Mouse (Mus musculus) CH12.LX (cell line): ENCODE data around the gene Olfr1373.
"Not testable (repeated sequence)": the region's sequence is repeated elsewhere in the genome, so short reads cannot be mapped to it uniquely, and the experiment has no call there.

Source experiments
- BHLHE40 ChIP-seq: IDR thresholded peaks from 2 replicates; pipeline ENCODE4 v1.6.1; 2011; ENCODE audit warnings: mild to moderate bottlenecking, low read depth, low read length, improper control_type of control experiment
- CHD2 ChIP-seq: IDR thresholded peaks from 2 replicates; pipeline ENCODE4 v1.6.1; 2011; ENCODE audit warnings: low read length, improper control_type of control experiment
- CTCF ChIP-seq, 2 experiments: IDR thresholded peaks in 1 of 2; conservative IDR thresholded peaks in 1 of 2; 2 replicates each; pipeline ENCODE4 v1.5.1; 2011 to 2012; ENCODE audit warnings: low read depth in 2 of 2, low read length in 2 of 2, improper control_type of control experiment in 1 of 2, inconsistent platforms in 1 of 2, mild to moderate bottlenecking in 1 of 2, moderate library complexity in 1 of 2
- MAFK ChIP-seq: IDR thresholded peaks from 2 replicates; pipeline ENCODE4 v1.6.1; 2011; ENCODE audit warnings: low read length, improper control_type of control experiment; ENCODE audit not compliant: insufficient replicate concordance
- MYC ChIP-seq: IDR thresholded peaks from 2 replicates; pipeline ENCODE4 v1.6.1; 2011; ENCODE audit warnings: low read depth, mild to moderate bottlenecking, improper control_type of control experiment, low read length
- POLR2A ChIP-seq: IDR thresholded peaks from 2 replicates; pipeline ENCODE4 v1.6.1; 2011; ENCODE audit warnings: low read depth, mild to moderate bottlenecking, improper control_type of control experiment, low read length
- POLR2AphosphoS2 ChIP-seq: IDR thresholded peaks from 2 replicates; pipeline ENCODE4 v1.6.1; 2011; ENCODE audit warnings: low read depth, low read length, improper control_type of control experiment
- RCOR1 ChIP-seq: conservative IDR thresholded peaks from 2 replicates; pipeline ENCODE4 v1.6.1; 2012; ENCODE audit warnings: low read depth, mild to moderate bottlenecking, inconsistent platforms, low read length, improper control_type of control experiment
- UBTF ChIP-seq: IDR thresholded peaks from 2 replicates; pipeline ENCODE4 v1.6.1; 2012; ENCODE audit warnings: low read depth, mild to moderate bottlenecking, inconsistent platforms, low read length, improper control_type of control experiment, moderate library complexity
- ZC3H11A ChIP-seq: IDR thresholded peaks from 2 replicates; pipeline ENCODE4 v1.6.1; 2012; ENCODE audit warnings: low read depth, mild to moderate bottlenecking, inconsistent platforms, low read length, improper control_type of control experiment
- ZNF384 ChIP-seq: IDR thresholded peaks from 2 replicates; pipeline ENCODE4 v1.6.1; 2012; ENCODE audit warnings: low read depth, low read length, improper control_type of control experiment, inconsistent platforms

- not testable (repeated sequence) for TF ChIP-seq ZC3H11A; CTCF (conservative IDR thresholded peaks at IDR 0.05 in 1 of 2, IDR thresholded peaks at IDR 0.05 in 1 of 2; ENCODE audit: low read depth in 2 of 2, low read length in 2 of 2); POLR2A; RCOR1; BHLHE40; ZNF384; POLR2AphosphoS2; MAFK; UBTF; CHD2; MYC
Measured at GRCm38 (mm10) chr11:52167901-52168302, 22.6 kb upstream of the Olfr1373 start.
